Mouse (Mus musculus) E14TG2a.4 (cell line): ENCODE measurements around the gene Rarres2.

Experiments
- H3K27me3 ChIP-seq: 2 replicates; pipeline ENCODE4 v1.6.1; 2014; ENCODE audit warnings: low read length, control low read depth; ENCODE audit not compliant: insufficient read depth
- H3K36me3 ChIP-seq: 2 replicates; pipeline ENCODE4 v1.6.1; 2014; ENCODE audit warnings: low read length, control low read depth; ENCODE audit not compliant: insufficient read depth
- H3K4me1 ChIP-seq: replicated peaks from 2 replicates; pipeline ENCODE4 v1.6.1; 2014; ENCODE audit warnings: low read depth, low read length, control low read depth
- H3K4me3 ChIP-seq: replicated peaks from 2 replicates; pipeline ENCODE4 v1.5.1; 2014; ENCODE audit warnings: mild to moderate bottlenecking, low read length
- H3K9me3 ChIP-seq: 2 replicates; pipeline ENCODE4 v1.6.1; 2014; ENCODE audit warnings: low read length, control low read depth
- CTCF ChIP-seq: conservative IDR thresholded peaks from 2 replicates; pipeline ENCODE4 v1.5.1; 2014; ENCODE audit warnings: low read length
- NANOG ChIP-seq: IDR thresholded peaks from 2 replicates; pipeline ENCODE4 v1.6.1; 2014; ENCODE audit warnings: borderline replicate concordance, low read length, mixed read lengths
- POU5F1 ChIP-seq: IDR thresholded peaks from 2 replicates; pipeline ENCODE4 v1.6.1; 2014; ENCODE audit warnings: low read length, borderline replicate concordance

Rarres2 gene

DNA sequence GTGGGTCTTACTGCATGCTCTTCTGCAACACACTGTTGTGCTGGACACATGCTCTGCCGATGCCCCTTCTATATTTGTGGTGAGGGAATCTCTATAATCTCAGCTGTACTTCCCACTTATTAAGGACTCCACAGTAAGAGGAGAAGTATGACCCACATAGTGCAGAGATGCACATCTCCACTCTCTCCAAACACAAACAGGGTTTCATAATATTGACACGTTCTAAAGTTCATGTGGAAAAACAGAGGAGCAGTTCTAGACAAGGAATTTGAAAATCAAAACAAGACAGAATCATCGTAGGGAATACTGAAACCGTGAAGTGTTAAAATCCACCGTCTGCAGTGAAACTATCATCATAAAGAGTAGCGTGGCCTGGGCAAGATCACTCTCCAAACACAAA is 19.3 kb upstream of the Rarres2 start:
- no peaks in the 10 kb centered on the region for H3K36me3 ChIP-seq
- peaks cover 66% of the 10 kb centered on the region for H3K27me3 ChIP-seq
- TF ChIP-seq POU5F1 (no peak), NANOG (no peak), CTCF (no peak)
- H3K4me3 ChIP-seq, result no peak overlapping the region
- H3K9me3 ChIP-seq, result no peaks in the 10 kb centered on the region
- peaks cover 29% of the 10 kb centered on the region for H3K4me1 ChIP-seq

DNA sequence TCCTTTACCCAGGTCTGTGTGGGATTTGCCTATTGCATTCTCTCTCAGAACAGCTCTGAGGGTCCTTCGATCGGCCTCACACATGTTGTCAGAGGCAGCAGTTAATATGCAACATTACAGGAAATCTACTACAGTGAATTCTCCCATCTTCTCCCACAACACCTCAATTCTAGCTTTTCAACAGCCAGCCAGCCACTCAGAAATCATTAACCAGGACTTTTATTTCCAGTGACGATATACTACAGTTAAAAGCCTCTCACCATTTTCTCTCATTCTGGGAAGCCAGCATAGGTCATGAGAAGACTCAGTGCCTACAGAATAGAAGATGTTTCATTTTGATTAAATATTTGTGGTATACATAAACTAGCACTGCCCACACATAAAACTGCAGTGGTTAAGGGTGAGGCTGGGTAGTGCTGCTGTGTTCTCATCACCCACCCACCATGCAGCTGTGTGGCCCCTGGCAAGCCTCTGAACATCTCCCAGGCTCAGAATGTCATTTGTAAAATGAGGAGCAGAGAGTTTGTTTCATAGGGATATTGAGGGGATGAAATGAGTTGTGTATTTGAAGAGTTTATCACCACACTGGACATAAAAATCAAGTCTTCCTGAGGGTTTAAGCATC is 18.7 kb upstream of the Rarres2 start:
- Histone ChIP-seq H3K9me3 (peaks cover 3% of the 10 kb centered on the region), H3K27me3 (peaks cover 61% of the 10 kb centered on the region), H3K36me3 (no peaks in the 10 kb centered on the region), H3K4me1 (peaks cover 24% of the 10 kb centered on the region), H3K4me3 (no peak overlapping the region)
- TF ChIP-seq POU5F1 (no peak), CTCF (no peak)

DNA sequence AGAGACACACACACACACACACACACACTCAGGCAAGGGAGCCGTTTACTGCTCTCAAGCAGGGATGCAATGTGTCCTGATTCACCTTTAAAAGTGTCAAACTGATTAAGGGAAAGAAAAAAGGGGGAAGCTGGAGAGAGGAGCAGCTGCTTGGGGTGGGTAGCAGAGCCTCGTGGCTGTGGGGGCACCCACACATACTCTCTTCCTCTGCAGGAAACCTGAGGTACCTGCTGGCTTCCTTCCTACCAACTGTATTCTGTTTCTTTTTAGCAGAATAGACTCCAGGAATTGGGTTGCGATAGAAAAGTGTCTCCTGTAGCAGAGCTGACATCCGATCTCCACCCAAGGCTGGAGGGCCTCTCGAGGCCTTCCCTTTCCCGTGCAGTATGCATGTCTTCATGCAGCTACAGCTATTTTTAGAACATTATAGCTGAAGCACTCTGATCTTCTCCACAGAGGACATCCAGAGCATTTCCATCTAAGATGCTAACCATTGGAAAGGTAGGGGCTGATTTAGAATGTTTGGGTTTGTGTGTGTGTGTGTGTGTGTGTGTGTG is 16.7 kb upstream of the Rarres2 start, which contains the start of gene Gm45021:
Gene Gm45021, plus strand, starts transcription at position 417 of the 557 bp plus-strand sequence.
- H3K36me3 ChIP-seq, result no peaks in the 10 kb centered on the region
- H3K4me3 ChIP-seq, result no peak within 1 kb of the TSS
- H3K27me3 ChIP-seq, result peaks cover 40% of the 10 kb centered on the region
- peaks cover 8% of the 10 kb centered on the region for H3K4me1 ChIP-seq
- peaks cover 9% of the 10 kb centered on the region for H3K9me3 ChIP-seq
- TF ChIP-seq CTCF, result no peak
- no peak for TF ChIP-seq POU5F1
- no peak for TF ChIP-seq NANOG

DNA sequence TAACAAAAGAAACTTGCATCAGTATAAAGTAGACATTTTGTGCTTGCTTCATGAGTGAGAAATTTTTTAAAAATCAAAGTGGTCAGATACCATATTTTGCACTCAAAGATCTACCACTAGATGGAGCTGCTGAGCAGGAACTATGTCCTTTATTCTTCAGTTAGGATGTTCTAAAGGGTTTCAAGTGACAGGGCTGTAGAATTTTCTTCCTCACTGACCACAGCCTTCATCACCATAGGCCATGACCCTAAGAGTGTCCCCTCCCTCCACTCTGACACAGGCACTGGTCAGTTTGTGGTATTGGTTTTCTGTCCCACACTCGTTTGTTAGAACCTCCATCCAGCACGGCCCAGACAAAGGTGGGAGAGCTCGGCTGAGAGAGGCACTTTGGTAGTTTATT is 9.4 kb upstream of the Rarres2 start:
- no peaks in the 10 kb centered on the region for H3K36me3 ChIP-seq
- peaks cover 9% of the 10 kb centered on the region for H3K9me3 ChIP-seq
- no peak overlapping the region for H3K4me3 ChIP-seq
- peaks cover 10% of the 10 kb centered on the region for H3K27me3 ChIP-seq
- TF ChIP-seq POU5F1 (no peak), CTCF (peak; percentile 87), NANOG (no peak)
- no peaks in the 10 kb centered on the region for H3K4me1 ChIP-seq

DNA sequence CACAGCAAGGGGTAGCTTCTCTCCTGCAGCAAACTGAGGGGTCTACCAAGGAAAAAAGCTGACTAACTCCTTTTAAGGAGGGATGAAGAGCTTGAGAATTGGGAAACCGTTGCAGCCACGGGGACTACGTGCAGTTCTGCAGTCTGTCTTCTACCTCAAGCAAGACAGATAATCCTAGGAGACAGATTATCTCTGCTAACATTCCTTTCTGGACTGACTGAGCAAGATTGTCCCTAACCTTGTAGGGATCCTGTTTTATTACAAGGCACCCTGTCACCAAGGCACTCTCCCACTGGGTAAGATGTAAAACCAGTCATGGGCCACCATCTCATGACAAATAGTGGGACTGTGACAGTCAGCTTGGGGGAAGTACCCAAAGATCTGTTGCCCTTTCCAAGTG is 8.7 kb upstream of the Rarres2 start:
- no peak for TF ChIP-seq POU5F1
- TF ChIP-seq NANOG, result no peak
- H3K27me3 ChIP-seq, result peaks cover 10% of the 10 kb centered on the region
- H3K9me3 ChIP-seq, result peaks cover 5% of the 10 kb centered on the region
- H3K4me1 ChIP-seq, result no peaks in the 10 kb centered on the region
- no peak overlapping the region for H3K4me3 ChIP-seq
- H3K36me3 ChIP-seq, result no peaks in the 10 kb centered on the region

DNA sequence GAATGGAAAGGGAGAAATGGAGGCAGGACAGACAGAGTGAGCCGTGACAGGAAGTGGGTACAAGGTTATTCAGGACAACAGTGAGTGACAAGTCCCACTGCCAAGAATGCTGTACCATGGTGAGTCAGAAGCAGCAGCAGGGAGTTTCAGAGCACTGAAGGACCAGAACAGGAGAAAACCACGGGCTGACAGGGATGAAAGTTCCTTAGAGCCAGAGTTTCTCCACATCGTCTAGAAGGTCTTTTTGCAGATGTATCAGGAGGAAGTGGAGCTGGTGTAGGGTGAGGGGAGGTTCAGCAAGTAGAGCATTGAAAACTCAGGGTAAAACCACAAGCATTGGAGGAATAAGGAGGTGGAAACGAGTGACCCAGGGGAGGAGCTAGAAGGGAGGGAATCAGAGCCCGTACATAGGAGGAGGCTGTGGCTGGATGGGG is 6.6 kb upstream of the Rarres2 start:
- Histone ChIP-seq H3K4me3 (no peak overlapping the region), H3K36me3 (no peaks in the 10 kb centered on the region), H3K27me3 (peaks cover 13% of the 10 kb centered on the region), H3K9me3 (no peaks in the 10 kb centered on the region), H3K4me1 (no peaks in the 10 kb centered on the region)
- TF ChIP-seq POU5F1, result no peak
- no peak for TF ChIP-seq NANOG
- no peak for TF ChIP-seq CTCF

DNA sequence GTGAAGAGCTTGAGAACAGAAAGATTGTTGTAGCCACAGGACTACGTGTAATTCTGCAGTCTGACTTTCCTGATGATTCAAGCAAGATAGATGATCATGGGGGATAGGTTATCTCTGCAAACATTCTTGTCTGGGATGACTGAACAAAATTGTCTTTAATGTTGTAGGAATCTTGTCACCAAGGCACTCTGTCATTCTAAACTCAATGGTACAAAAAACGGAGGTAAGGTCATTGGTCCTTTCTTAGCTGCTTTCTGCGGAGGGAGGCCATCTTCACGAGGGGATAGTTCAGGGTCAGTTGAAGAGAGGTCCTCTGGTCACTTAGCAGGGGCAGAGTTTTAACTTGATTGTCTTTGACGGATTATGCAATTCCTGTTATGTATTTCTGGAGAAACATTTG is 6.1 kb upstream of the Rarres2 start:
- peaks cover 13% of the 10 kb centered on the region for H3K27me3 ChIP-seq
- H3K9me3 ChIP-seq, result no peaks in the 10 kb centered on the region
- no peak overlapping the region for H3K4me3 ChIP-seq
- TF ChIP-seq CTCF (no peak), NANOG (no peak), POU5F1 (no peak)
- H3K4me1 ChIP-seq, result no peaks in the 10 kb centered on the region
- H3K36me3 ChIP-seq, result no peaks in the 10 kb centered on the region

DNA sequence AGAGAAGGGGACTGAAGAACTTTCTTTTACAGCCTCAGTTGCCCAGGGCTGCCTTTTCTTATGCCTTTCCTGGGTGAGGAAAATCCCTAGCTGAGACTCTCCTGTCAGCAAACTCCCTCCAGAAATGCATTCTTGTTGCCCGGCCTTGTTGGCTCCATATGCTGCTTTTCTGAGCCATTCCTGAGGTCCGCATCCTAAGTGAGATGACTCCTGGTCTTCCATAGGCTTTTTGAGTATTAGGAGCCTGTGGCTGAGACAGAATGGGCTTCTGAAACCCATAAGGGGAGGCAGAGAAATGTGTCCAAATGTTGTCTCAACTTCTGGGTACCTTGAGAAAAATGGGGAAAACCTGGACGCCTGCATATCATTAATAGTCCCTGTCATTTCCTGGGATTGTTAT is 1.4 kb upstream of the Rarres2 start:
- H3K27me3 ChIP-seq, result peaks cover 12% of the 10 kb centered on the region

DNA sequence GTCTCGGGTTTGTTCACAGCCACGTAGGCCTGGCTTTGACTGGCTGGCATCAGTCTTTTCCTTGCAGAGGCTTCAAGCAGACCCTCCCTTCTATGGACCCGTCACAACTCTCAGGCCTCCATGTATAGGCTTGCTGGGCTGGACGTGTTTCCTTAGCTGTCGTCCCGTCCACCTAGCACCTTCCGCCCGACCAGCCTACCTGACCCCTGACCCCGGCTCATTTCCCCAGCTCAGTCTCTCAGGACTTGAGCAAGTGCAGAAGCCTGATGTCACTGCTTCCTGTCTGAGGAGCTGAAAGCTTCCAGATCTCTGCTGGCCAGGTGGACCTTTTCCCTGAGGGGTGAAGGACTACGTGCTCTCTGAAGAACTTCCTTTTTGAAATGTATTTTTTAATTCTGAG is 691 bp upstream of the Rarres2 start:
- Histone ChIP-seq H3K4me1 (0 out of 2 replicates have a peak, but pooled peaks cover 4% of the 10 kb centered on the region), H3K27me3 (peaks cover 12% of the 10 kb centered on the region), H3K9me3 (peaks cover 15% of the 10 kb centered on the region), H3K36me3 (no peaks in the 10 kb centered on the region), H3K4me3 (no peak overlapping the region)
- no peak for TF ChIP-seq POU5F1
- no peak for TF ChIP-seq NANOG
- TF ChIP-seq CTCF, result no peak

More for the DNA sequence above, 1.4 kb upstream of the Rarres2 start:
- TF ChIP-seq POU5F1, result no peak
- no peak for TF ChIP-seq CTCF
- TF ChIP-seq NANOG, result no peak
- no peaks in the 10 kb centered on the region for H3K4me1 ChIP-seq
- no peaks in the 10 kb centered on the region for H3K36me3 ChIP-seq
- H3K4me3 ChIP-seq, result no peak overlapping the region
- peaks cover 15% of the 10 kb centered on the region for H3K9me3 ChIP-seq
